Mouse (Mus musculus): ENCODE data around the gene Alg9.

- TF ChIP-seq USF1 (IDR thresholded peaks at IDR 0.05; ENCODE audit: low read depth) (no peak), CEBPB (IDR thresholded peaks at IDR 0.05; ENCODE audit: low read depth) (no peak), MYOD1 (IDR thresholded peaks at IDR 0.05; ENCODE audit: control insufficient read depth, insufficient read length, low read depth) (no peak), MAX (IDR thresholded peaks at IDR 0.05) (no peak)
These were observed 60.4 kb downstream of the Alg9 start for GRCm38 (mm10) chr9:50835068-50835705.

All from C2C12 (cell line).